Mouse (Mus musculus): Measurements from ENCODE around the gene Tnp2.
A peak's percentile ranks its signal among the peaks of the same experiment; 100 is the strongest.
"Not testable (repeated sequence)": the region's sequence is repeated elsewhere in the genome, so short reads cannot be mapped to it uniquely, and the experiment has no call there.

The Tnp2 gene

GRCm38 (mm10) chr16:10788271-10788670, at the start of gene Tnp2:
Tnp2 (minus strand) TSS chr16:10788660.
- no peak for DNase-seq

GRCm38 (mm10) chr16:10837903-10838302, 49.4 kb upstream of the Tnp2 start:
- no peak for DNase-seq

GRCm38 (mm10) chr16:10837250-10837649, 48.8 kb upstream of the Tnp2 start:
- DNase-seq = no peak

- no peak for DNase-seq
Measured at GRCm38 (mm10) chr16:10836388-10836787, 47.9 kb upstream of the Tnp2 start.

GRCm38 (mm10) chr16:10834911-10835587, 46.6 kb upstream of the Tnp2 start, which contains the start of gene Rmi2:
Rmi2 (plus strand) TSS chr16:10835059.
- DNase-seq = peak; percentile 90 to 91

GRCm38 (mm10) chr16:10834542-10834910, 46.1 kb upstream of the Tnp2 start:
- no peak for DNase-seq

- DNase-seq = no peak
Measured at GRCm38 (mm10) chr16:10828461-10828805, 40.0 kb upstream of the Tnp2 start.

- no peak for DNase-seq
Measured at GRCm38 (mm10) chr16:10827766-10828460, 39.5 kb upstream of the Tnp2 start.

GRCm38 (mm10) chr16:10827269-10827668, 38.8 kb upstream of the Tnp2 start:
- DNase-seq = no peak

- DNase-seq = no peak
Measured at GRCm38 (mm10) chr16:10825840-10826239, 37.4 kb upstream of the Tnp2 start.

- no peak for DNase-seq
Measured at GRCm38 (mm10) chr16:10824536-10824935, 36.1 kb upstream of the Tnp2 start.

GRCm38 (mm10) chr16:10821387-10821786, 32.9 kb upstream of the Tnp2 start:
- no peak for DNase-seq

- no peak for DNase-seq
Measured at GRCm38 (mm10) chr16:10819966-10820365, 31.5 kb upstream of the Tnp2 start.

- DNase-seq = no peak
Measured at GRCm38 (mm10) chr16:10818579-10819135, 30.2 kb upstream of the Tnp2 start.

- peak; percentile 45 to 81 for DNase-seq
Measured at GRCm38 (mm10) chr16:10814864-10815263, 26.4 kb upstream of the Tnp2 start.

GRCm38 (mm10) chr16:10813726-10814125, 25.3 kb upstream of the Tnp2 start:
- DNase-seq = no peak

- DNase-seq = no peak
Measured at GRCm38 (mm10) chr16:10812865-10813371, 24.5 kb upstream of the Tnp2 start, which contains the start of gene Gm11172. Gm11172 (plus strand) TSS chr16:10812915.

- DNase-seq = no peak
Measured at GRCm38 (mm10) chr16:10810376-10810775, 21.9 kb upstream of the Tnp2 start.

- no peak for DNase-seq
Measured at GRCm38 (mm10) chr16:10805789-10806527, 17.5 kb upstream of the Tnp2 start, which contains the start of gene Prm1. Prm1 (minus strand) TSS chr16:10805839.

- DNase-seq = not testable (repeated sequence)
Measured at GRCm38 (mm10) chr16:10802420-10802819, 14.0 kb upstream of the Tnp2 start.

GRCm38 (mm10) chr16:10796034-10796433, 7.6 kb upstream of the Tnp2 start, which contains the start of gene Prm2:
Prm2 (minus strand) TSS chr16:10796134.
- DNase-seq = no peak

- no peak for DNase-seq
Measured at GRCm38 (mm10) chr16:10790702-10791101, 2.2 kb upstream of the Tnp2 start, which contains the start of gene Prm3. Prm3 (minus strand) TSS chr16:10790914.

- no peak for DNase-seq
Measured at GRCm38 (mm10) chr16:10788866-10789265, 406 bp upstream of the Tnp2 start.

Measured in lung, postnatal 4 days (tissue).